Mouse (Mus musculus) liver, adult 2 months (tissue): ENCODE results near the gene Adgrl3.

Experiments
- CTCF ChIP-seq: fragments of 200-500 bp; IDR thresholded peaks from 2 replicates; pipeline ENCODE4 v1.5.1; 2011; ENCODE audit warnings: low read depth, low read length, control low read depth
- POLR2A ChIP-seq: fragments of 200-500 bp; IDR thresholded peaks from 2 replicates; pipeline ENCODE4 v1.6.1; 2011; ENCODE audit warnings: low read length, control low read depth; ENCODE audit not compliant: insufficient read depth; ENCODE audit errors: extremely low read depth

DNA sequence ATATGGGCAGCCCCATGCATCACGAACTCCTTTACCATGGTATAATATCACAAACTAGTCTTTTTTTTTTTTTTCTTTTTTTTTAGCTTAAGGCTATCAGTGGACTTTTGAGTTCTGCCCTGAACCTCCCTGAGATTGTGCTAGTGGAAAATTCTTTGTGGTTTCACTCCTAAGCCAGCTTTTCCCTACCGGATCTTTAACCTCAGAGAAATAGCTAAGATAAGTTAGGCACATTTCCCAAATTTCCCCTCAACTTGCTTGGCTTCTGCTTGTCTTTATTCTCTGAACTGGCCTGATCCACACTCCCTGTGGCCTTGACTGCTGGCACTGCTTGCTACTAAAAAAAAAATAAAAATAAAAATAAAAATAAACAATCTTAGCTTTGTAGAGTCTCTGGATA lies 454.7 kb downstream of the Adgrl3 start:
- no peak for TF ChIP-seq POLR2A
- TF ChIP-seq CTCF = no peak
